Mouse (Mus musculus) right cerebral cortex, postnatal 14 days (tissue): ENCODE results near the gene Anxa9.

Experiments used
- DNase-seq: peaks from one replicate; pipeline ENCODE4 v3.0.0; 2022

Gene Anxa9

DNA sequence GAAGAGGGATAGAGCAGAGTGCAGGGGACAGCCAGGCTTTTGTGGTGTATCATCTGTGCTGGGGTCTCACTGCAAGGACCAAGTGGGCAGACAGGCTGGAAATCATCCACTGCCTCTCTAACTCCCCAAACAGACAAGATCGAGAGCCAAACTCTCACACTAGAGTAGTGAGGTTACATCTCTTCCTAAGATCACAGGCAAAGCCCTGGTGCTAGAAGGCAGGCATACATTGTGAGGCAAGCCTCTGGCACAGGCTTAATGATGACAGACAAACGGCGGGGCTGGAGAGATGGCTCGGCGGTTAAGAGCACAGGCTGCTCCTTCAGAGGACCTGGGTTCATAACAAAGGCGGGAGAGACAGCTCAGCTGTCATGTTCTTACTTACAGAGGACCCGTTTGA, 6.5 kb upstream of the Anxa9 start:
- no peak for DNase-seq

DNA sequence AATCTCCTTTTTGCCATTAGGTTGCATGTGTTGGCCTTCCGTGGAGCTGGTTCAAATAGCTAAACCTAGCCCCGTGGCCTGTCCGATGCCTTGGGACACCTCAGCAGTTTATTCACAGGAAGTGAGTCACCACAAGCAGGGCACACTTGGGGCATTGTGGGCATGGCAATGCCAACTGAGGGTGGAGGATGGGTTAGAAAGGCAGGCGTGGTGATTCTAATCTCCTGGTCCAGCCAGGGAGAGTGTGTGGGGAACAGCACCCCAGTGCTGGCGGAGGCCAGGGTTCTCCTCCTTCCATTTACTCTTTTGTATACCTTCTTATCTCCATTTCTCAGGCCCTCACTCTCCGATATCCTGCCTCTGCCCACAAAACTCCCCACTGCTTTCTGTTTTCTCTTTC, 5.6 kb upstream of the Anxa9 start:
- DNase-seq, result no peak

DNA sequence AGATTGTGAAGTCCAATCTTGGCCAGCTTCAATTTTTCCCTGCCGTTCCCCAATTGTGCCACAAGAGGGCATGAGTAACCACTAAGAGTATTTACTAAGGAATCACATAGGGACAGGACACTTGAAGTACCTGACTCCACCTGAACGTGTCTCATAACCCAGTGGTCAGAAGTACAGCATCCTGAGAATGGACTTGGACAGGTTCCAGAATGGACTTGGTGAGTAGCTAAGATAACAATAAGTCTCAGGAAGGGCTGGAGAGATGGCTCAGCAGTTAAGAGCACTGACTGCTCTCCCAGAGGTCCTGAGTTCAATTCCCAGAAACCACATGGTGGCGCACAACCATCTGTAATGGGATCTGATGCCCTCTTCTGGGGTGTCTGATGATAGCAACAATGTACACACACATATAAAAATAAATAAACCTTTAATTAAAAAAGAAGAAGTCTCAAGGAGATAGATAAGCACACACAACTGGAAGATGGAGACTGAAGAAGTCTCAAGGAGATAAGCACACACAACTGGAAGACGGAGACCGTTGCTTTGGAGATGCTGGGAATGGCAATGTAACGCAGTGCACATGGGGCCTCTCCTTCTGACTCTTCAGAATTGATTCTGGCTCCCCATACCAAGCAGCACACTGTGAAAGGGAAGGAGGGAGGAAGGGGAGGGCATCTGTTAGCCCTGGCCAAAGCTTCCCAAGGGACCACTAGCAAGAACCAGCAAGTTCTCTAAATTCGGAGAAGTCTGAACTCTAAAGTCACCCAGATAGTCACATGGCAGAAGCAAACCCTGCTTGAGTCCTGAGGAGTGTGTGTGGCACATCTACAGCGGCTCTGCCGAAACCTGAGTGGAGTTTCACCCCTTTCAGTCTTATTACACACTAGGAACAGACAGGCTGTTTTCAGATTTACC, 4.2 kb upstream of the Anxa9 start:
- DNase-seq, result peak; percentile 48

DNA sequence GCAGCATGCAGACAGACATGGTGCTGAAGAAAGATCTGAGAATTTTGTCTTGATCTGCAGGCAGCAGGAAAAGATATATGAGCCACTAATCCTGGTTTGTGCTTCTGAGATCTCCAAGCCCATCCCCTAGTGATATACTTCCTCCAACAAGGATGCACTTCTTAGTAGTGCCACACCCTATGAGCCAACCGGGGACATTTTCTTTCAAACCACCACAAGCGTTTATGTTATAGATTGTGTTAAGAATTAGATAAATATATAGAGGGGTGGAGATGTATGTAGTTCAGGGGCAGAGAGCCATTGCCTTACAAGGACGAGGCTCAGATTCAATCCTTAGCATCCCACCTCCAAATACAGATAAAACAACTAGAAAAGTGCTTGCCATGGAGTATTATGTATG, 3.5 kb upstream of the Anxa9 start:
- DNase-seq, result no peak

DNA sequence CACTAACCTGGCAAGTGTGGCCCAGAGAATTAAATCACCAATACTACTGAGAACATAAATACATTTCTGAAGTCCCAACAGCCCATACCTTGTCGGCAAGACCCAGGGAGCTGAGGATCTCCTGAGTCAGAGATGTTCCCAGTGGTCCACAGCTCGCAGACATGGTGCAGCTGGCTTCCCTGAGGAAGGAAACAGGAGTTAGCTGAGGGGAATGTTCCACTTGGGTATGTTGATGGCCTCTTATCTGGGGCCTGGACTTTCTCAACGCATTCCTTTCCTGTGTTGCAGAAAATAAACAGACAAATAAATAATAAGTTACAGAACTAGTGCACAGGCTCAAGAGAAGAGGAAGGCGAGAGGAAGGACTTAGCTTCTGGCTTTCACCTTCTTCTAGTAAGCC, 732 bp downstream of the Anxa9 start:
- DNase-seq, result no peak

DNA sequence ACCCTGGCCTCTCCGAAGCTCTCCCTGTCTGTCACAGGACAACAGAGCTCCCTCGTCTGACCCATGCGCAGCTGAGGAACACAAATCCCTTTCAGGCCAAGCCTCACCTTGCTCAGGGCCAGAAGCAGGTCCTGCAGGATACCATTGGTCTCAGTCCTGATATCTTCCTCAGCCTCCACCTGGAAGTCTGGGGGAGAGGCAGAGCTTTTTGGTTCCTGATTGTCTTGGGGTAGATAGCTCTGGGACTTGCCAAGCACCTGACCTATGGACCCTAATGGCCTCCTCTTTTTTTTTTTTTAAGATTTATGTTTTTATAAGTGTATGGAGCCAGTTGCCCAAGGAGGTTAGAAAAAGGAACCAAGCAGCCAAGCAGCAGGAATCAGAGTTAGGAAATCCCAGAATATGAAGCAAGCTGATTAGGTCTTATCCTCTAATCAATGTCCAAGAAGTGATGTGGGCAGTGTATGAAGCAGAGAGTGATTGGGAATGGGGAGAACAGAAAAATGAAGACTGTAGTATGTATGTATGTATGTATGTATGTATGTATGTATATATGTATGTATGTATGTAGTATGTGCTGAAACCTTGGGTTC, 5.7 kb downstream of the Anxa9 start:
- DNase-seq, result no peak

DNA sequence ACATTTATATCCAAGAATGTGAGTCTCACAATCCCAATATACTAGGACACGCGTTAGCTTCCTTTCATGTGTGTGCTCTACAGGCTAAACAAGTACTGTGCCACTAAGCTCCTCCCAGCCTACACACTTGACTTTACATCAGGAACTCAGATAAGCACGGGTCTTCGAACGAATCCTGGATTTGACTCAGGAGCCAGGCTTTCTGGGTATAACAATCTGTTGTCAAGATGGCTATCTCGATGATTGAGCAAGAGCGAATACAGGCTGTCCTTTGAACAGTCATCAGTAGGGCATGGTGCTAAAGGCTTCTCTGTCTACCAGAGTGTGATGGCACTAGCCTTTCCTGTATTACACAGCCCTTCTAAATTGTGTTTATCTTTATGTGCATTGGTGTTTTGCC, 9.0 kb downstream of the Anxa9 start:
- DNase-seq, result no peak

DNA sequence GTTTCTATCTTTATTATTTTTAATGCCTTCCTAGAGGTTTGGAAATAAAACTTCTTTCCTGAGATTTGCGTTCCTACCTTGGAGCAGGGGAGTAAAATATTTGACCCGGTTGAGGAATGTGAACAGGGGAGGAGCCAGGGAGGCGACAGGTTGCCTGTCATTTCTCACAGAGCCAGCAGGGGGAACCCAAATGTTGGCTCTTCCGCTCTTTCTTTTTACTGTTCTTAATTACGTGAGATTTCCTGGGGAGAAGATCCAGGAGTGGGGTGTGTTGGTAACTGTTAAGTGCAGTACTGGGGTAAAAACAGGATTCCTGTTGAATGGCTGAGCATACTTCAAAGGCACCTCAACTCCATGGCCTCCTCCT, 10.9 kb downstream of the Anxa9 start:
- DNase-seq, result no peak

DNA sequence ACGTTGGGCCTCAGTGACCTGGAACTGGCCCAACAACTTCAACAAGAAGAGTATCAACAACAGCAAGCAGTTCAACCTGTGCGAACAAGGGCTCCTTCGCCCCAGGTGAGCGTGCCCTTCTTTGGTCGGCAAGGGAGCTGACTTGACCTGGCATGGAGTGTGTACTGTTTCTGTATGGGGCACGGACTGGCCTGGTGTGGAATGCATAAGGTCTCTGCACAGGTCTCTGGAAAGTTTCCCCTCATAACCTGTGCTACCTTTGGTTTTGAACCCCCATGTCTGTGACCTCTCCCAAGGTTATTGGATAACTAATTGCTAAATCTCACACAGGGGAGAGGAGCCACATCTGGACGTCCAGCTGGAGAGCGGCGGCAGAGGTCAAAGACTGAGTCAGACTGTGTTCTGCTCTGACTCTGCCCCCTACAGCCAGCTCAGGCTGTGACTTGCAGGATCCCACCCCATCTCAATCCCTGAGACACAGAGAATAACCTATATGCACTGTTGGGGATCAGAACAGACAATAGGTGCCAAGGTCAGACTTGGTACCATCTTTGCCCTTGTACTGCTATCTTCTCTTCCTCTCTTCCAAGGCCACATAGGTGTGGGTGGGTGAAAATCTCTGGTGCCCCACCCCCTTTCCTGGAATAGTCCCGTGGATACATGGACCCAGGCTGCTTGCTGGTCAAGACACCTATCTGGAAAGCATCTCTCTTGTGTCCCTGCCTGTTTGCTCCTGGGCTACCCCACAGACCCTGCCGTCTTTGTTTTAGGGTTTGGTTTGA, 11.5 kb downstream of the Anxa9 start:
- DNase-seq, result no peak

DNA sequence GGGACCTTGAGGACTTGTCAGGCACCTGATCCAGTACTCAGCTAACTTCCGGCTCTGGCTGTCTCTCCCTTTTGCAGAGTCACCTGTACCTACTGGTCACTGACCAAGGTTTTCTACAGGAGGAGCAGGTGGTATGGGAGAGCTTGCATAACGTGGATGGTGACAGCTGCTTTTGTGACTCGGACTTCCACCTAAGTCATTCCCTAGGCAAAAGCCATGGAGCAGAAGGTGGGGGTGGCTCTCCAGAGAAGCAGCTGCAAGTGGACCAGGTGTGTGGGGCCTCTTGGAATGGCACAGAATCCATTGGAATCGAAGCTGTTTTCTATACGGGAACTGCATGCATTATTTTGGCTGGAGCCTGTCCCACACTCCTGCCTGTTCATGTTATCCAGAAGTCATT, 12.3 kb downstream of the Anxa9 start:
- no peak for DNase-seq

DNA sequence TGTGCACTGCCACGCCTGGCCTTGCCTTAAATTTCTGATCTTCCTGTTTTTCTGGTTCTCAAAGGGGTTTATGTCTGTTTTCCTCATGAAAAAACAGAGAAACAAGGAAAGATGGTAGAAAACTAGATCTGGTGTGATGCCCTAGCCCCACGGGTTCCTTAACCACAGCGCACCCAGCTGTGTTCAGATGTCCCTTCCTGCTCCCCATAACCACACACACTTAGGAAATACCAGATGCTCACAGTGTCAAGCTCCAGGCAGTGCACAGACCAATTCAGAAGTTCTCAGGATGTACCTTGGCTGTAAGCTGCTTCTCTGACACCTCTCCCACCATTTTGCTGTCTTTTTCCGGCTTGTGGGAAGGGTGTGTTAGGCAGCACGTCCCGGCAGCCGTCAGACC, 12.7 kb downstream of the Anxa9 start:
- DNase-seq, result no peak

DNA sequence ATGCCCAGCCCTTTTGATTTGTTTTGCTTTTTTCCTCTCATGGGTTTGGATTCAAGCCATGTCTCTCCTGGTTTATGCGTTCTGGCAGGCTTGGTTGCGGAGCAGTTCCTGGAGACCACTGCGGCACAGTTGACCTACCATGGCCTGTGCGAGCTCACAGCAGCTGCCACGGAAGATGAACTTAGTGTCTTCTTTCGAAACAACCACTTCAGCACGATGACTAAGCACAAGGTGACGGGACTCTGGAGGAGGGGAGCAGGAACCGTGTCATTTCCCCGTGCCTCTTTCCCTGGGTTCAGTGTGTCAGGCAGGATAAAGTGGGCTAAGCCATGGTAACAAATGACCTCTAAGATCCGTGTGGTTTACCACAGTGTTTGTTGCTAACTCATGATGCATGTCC, 13.4 kb downstream of the Anxa9 start:
- no peak for DNase-seq

DNA sequence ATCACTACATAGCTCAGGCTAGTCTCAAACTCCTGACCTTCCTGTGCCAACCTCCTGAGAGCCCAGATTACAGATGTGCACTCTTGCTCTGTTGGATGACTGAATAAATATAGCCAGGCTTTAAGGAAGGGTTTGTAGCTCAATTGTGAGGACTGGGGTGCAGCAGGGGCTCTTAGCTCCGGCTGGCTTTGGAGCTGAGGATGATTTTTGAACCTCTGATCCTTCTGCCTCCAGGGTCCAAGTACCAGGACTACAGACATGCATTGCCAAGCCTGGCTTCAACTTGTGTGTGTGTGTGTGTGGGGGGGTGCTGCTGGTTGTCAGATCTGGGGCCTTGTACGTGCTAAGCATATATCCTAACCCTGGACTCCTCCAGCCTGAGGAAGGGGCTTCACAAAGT, 14.1 kb downstream of the Anxa9 start:
- no peak for DNase-seq

DNA sequence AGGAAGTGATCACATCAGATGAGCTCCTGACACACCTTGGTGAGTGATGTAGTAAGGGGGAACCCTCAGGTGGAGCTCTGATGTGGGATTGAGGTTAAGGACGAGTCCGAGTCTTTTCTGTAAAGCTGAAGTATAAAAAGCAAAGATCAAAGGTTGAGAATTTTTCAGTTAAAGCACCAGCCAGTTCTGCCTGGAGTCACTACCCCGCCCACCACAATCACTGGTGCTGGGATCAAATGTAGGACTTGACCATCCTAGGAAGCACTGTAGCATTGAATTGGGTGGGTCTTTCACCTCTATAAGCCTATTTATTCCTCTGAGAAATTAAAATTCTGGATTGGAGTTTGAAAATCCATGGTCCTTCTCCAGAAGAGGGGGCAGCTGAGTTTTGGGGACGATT, 15.9 kb downstream of the Anxa9 start:
- no peak for DNase-seq

DNA sequence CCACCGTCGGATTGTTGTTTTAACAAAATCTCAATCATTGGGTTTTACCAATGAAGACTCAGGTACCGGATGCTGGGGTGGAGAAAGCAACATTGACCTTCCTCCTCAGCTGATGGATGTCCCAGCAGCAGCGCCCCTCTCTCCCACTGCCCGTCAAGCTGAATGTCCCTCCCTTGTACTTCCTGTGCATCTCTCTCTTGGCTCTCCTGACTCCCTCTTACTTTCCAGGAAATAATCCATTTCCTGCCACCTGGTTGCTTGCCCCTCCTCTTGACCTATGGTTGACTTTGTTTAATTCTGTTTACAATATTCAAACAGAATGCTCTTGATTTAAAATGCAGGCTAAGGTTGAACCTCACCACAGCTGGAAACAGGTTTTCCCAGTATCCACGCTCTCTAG, 16.8 kb downstream of the Anxa9 start:
- DNase-seq, result no peak

DNA sequence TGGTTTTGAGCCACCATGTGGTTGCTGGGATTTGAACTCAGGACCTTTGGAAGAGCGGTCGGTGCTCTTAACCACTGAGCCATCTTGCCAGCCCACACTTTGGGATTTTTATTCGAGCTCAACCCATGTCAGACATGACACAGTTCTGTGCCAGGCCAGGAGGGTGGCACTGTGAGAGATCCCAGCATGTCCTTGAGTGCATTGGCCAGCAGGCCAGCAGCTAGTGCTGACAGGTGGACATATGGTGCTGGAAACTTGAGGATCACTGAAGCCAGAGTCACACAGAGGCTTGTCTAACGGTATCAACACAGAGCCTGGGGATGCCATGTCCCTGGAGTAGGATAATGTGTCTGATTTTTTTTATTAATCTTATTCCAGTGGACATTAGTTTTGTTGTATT, 17.6 kb downstream of the Anxa9 start:
- no peak for DNase-seq

DNA sequence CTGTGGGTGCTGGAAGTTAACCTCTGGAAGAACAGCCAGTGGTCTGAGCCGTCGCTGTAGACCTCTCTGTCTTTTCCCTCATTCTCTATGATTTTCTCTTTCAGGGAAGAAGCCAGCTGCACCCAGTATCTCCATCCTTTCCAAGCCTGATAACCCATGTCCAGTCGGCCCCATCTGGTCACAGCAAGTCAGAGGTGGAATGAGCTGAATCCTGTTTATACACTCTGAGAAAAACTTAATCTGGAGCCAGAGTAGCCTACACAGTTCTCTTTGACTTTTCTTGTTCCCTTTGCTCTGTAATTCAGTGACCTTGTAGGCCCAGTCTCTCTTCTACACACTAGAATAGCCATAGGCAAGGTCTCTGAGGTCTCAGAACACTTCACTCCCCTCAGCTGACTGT, 19.4 kb downstream of the Anxa9 start:
- no peak for DNase-seq

DNA sequence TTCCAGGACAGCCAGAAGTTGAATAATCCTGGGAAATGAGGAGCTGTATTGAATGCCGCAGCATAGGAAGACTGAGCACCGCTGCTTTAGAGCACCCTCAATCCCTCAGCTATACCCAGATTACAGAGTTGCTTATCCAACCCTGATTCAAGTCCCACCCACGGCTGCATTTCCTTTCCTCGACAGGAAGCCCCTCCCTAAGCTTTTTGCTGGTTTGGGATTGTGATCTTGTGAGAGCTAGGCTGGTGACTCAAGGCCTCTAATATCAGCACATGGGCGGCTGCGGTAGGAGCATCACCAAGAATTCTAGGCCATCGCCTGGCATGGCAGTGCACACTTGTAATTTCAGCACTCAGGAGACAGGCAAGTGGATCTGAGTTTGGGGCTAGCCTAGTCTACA, 20.5 kb downstream of the Anxa9 start:
- DNase-seq, result no peak

DNA sequence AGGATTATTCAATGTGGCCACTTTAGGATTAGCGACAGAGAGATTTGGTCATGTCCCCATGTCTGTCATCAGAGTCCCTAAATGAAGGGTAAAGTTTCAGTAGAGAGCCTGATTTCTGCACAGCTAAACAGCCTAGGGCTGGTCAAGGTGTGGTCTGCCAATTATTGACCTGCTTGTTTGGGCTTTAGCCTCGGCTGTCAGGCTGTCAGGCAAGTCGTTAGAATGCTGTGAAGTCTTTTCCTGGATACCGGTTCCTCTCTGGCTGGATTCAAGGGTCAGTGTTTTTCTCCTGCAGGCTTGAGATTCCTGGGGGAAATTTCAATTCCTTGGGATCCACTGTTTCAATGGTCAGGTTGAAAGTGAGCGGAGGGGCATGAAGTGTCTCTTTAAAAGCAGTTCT, 21.0 kb downstream of the Anxa9 start:
- no peak for DNase-seq

DNA sequence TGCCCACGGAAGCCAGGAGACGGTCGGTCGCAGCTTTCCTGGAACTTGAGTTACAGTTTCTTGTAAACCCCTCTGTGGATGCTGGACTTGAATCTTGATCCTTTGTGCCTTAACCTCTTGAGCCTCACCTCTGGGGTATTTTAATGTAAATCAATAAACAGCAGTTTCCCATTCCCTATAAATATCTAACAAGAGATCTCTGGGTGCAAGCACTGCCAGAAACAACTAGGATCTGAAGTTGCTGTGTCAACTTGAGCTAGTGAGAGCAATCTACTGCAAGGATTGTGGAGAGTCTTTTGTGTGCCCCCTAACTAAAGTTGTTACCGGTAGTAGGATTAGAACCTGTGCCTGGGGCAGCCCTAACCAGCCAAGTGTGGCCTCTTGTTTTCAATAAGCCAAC, 21.6 kb downstream of the Anxa9 start:
- DNase-seq, result no peak

DNA sequence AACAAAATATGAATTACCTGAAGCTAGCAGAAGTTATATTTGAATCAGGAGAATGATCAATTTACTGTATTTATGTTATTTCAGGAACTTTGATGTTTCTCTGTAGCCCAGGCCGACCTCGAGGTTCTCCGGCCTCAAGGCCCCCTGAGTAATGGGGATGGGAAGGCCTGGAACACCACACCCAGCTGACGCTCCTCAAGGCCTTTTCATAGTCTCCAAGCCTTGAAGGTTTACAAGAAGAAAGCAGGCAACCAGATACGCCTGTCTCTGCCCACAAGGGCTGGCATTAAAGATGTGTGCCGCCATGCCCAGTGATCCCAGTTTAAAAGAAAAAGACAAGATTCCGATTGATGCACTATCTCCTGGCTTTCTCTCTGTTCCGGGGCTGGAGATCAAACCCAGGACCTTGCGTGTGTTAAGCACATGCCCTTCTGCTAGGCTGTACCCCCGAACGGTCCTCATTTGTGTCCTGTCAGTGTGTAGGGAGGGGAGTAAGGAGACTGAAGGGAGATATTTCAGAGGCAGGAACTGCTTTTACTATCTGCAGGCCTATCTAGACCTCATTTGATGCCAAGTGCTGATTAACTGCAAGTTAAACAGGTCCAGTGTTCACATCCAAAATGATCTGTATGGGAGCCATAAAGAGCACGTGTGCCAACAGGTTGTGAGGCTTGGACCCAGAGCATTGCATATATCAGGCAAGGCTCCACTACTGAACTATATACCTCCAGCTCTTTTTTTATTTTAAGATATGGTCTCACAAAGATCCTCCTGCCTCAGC, 22.3 kb downstream of the Anxa9 start:
- no peak for DNase-seq

DNA sequence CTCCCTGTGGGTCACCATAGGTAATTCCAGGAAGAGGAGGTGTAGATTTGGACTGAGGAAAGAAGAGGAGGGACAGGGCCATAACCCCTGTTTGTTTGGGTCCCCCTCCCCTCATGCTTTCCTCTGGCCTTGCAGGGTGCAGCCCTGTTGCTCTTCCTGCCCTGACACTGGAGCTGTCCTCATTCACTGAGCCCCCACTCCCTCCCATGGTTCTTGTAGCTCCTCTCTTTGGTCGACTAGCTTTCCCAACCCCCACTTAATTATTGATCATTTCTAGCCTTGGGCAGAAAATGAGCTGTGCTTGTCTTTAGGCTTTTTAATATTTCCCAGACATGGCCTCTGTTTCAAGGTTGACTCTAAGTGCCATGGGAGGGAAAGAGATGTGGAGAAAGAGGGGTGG, 22.9 kb downstream of the Anxa9 start:
- no peak for DNase-seq

DNA sequence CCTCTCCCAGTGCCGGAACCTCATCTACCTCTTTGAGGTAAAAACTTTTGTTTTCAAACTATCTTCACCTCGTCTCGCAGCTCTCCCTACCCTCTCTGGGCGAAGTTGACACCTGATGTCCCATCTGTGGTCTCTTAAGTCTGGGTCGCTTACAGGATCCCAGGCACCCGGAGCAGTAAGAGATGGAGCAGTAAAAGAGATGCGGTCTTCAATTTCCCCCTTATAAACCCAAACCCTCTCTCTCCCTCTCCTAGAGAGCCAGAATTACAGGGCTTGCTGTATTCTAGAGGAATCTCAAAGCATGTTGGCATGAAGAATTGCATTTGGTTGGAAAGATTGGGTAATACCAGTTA, 23.4 kb downstream of the Anxa9 start:
- no peak for DNase-seq
